Mouse (Mus musculus): ENCODE results near the gene Fn1. TPM values are rescaled to one million over a fixed set of nuclear protein-coding genes. Genes with fewer than 3 reads are reported as not detected.

Fn1 gene
- polyA plus RNA-seq, 1 experiment = 44.6 TPM

- no peak overlapping the region for H3K27ac ChIP-seq (ENCODE audit: insufficient read depth, low read length)
- H3K4me1 ChIP-seq (ENCODE audit: control insufficient read depth, insufficient read depth, low read length) = no peaks in the 10 kb centered on the region
- no peak for TF ChIP-seq POLR2A (IDR thresholded peaks at IDR 0.05; ENCODE audit: extremely low read depth, insufficient read depth, low read length)
- TF ChIP-seq CTCF (IDR thresholded peaks at IDR 0.05; ENCODE audit: extremely low read depth, insufficient read depth, low read length) = no peak
- no peak overlapping the region for H3K4me3 ChIP-seq (ENCODE audit: insufficient read depth, low read length)
Observed at GRCm38 (mm10) chr1:71612256-71612655, 40.7 kb downstream of the Fn1 start.

- Histone ChIP-seq H3K27ac (ENCODE audit: insufficient read depth, low read length) (no peak overlapping the region), H3K4me1 (ENCODE audit: control insufficient read depth, insufficient read depth, low read length) (no peaks in the 10 kb centered on the region), H3K4me3 (ENCODE audit: insufficient read depth, low read length) (no peak overlapping the region)
- TF ChIP-seq CTCF (IDR thresholded peaks at IDR 0.05; ENCODE audit: extremely low read depth, insufficient read depth, low read length) = no peak
- no peak for TF ChIP-seq POLR2A (IDR thresholded peaks at IDR 0.05; ENCODE audit: extremely low read depth, insufficient read depth, low read length)
Observed at GRCm38 (mm10) chr1:71609916-71610315, 43.1 kb downstream of the Fn1 start.

- H3K4me1 ChIP-seq (ENCODE audit: control insufficient read depth, insufficient read depth, low read length) = no peaks in the 10 kb centered on the region
- TF ChIP-seq CTCF (IDR thresholded peaks at IDR 0.05; ENCODE audit: extremely low read depth, insufficient read depth, low read length) (no peak), POLR2A (IDR thresholded peaks at IDR 0.05; ENCODE audit: extremely low read depth, insufficient read depth, low read length) (no peak)
- no peak overlapping the region for H3K27ac ChIP-seq (ENCODE audit: insufficient read depth, low read length)
- H3K4me3 ChIP-seq (ENCODE audit: insufficient read depth, low read length) = no peak overlapping the region
Observed at GRCm38 (mm10) chr1:71609057-71609775, 43.8 kb downstream of the Fn1 start.

- Histone ChIP-seq H3K27ac (ENCODE audit: insufficient read depth, low read length) (no peak overlapping the region), H3K4me3 (ENCODE audit: insufficient read depth, low read length) (no peak overlapping the region), H3K4me1 (ENCODE audit: control insufficient read depth, insufficient read depth, low read length) (no peaks in the 10 kb centered on the region)
- TF ChIP-seq POLR2A (IDR thresholded peaks at IDR 0.05; ENCODE audit: extremely low read depth, insufficient read depth, low read length) = no peak
- TF ChIP-seq CTCF (IDR thresholded peaks at IDR 0.05; ENCODE audit: extremely low read depth, insufficient read depth, low read length) = no peak
Observed at GRCm38 (mm10) chr1:71606600-71607325, 46.2 kb downstream of the Fn1 start.

- Histone ChIP-seq H3K27ac (ENCODE audit: insufficient read depth, low read length) (no peak overlapping the region), H3K4me1 (ENCODE audit: control insufficient read depth, insufficient read depth, low read length) (no peaks in the 10 kb centered on the region)
- no peak for TF ChIP-seq POLR2A (IDR thresholded peaks at IDR 0.05; ENCODE audit: extremely low read depth, insufficient read depth, low read length)
- TF ChIP-seq CTCF (IDR thresholded peaks at IDR 0.05; ENCODE audit: extremely low read depth, insufficient read depth, low read length) = no peak
Observed at GRCm38 (mm10) chr1:71605751-71606150, 47.2 kb downstream of the Fn1 start.

GRCm38 (mm10) chr1:71595365-71595764, 57.6 kb downstream of the Fn1 start:
- Histone ChIP-seq H3K4me3 (ENCODE audit: insufficient read depth, low read length) (no peak overlapping the region), H3K27ac (ENCODE audit: insufficient read depth, low read length) (no peak overlapping the region), H3K4me1 (ENCODE audit: control insufficient read depth, insufficient read depth, low read length) (no peaks in the 10 kb centered on the region)
- TF ChIP-seq POLR2A (IDR thresholded peaks at IDR 0.05; ENCODE audit: extremely low read depth, insufficient read depth, low read length) = no peak
- no peak for TF ChIP-seq CTCF (IDR thresholded peaks at IDR 0.05; ENCODE audit: extremely low read depth, insufficient read depth, low read length)

More at GRCm38 (mm10) chr1:71605751-71606150, 47.2 kb downstream of the Fn1 start:
- no peak overlapping the region for H3K4me3 ChIP-seq (ENCODE audit: insufficient read depth, low read length)

- no peak for TF ChIP-seq POLR2A (IDR thresholded peaks at IDR 0.05; ENCODE audit: extremely low read depth, insufficient read depth, low read length)
- no peak for TF ChIP-seq CTCF (IDR thresholded peaks at IDR 0.05; ENCODE audit: extremely low read depth, insufficient read depth, low read length)
- no peaks in the 10 kb centered on the region for H3K4me1 ChIP-seq (ENCODE audit: control insufficient read depth, insufficient read depth, low read length)
- H3K4me3 ChIP-seq (ENCODE audit: insufficient read depth, low read length) = no peak overlapping the region
- H3K27ac ChIP-seq (ENCODE audit: insufficient read depth, low read length) = no peak overlapping the region
Observed at GRCm38 (mm10) chr1:71594268-71594667, 58.7 kb downstream of the Fn1 start.

GRCm38 (mm10) chr1:71593184-71593583, 59.8 kb downstream of the Fn1 start:
- TF ChIP-seq POLR2A (IDR thresholded peaks at IDR 0.05; ENCODE audit: extremely low read depth, insufficient read depth, low read length) = no peak
- TF ChIP-seq CTCF (IDR thresholded peaks at IDR 0.05; ENCODE audit: extremely low read depth, insufficient read depth, low read length) = no peak
- no peaks in the 10 kb centered on the region for H3K4me1 ChIP-seq (ENCODE audit: control insufficient read depth, insufficient read depth, low read length)
- H3K27ac ChIP-seq (ENCODE audit: insufficient read depth, low read length) = no peak overlapping the region
- H3K4me3 ChIP-seq (ENCODE audit: insufficient read depth, low read length) = no peak overlapping the region

GRCm38 (mm10) chr1:71590038-71590437, 63.0 kb downstream of the Fn1 start:
- Histone ChIP-seq H3K4me3 (ENCODE audit: insufficient read depth, low read length) (no peak overlapping the region), H3K4me1 (ENCODE audit: control insufficient read depth, insufficient read depth, low read length) (no peaks in the 10 kb centered on the region), H3K27ac (ENCODE audit: insufficient read depth, low read length) (no peak overlapping the region)
- TF ChIP-seq CTCF (IDR thresholded peaks at IDR 0.05; ENCODE audit: extremely low read depth, insufficient read depth, low read length) (no peak), POLR2A (IDR thresholded peaks at IDR 0.05; ENCODE audit: extremely low read depth, insufficient read depth, low read length) (no peak)

- TF ChIP-seq POLR2A (IDR thresholded peaks at IDR 0.05; ENCODE audit: extremely low read depth, insufficient read depth, low read length) = no peak
- TF ChIP-seq CTCF (IDR thresholded peaks at IDR 0.05; ENCODE audit: extremely low read depth, insufficient read depth, low read length) = no peak
- H3K4me1 ChIP-seq (ENCODE audit: control insufficient read depth, insufficient read depth, low read length) = no peaks in the 10 kb centered on the region
- H3K4me3 ChIP-seq (ENCODE audit: insufficient read depth, low read length) = no peak overlapping the region
Observed at GRCm38 (mm10) chr1:71586658-71587057, 66.3 kb downstream of the Fn1 start.

More at GRCm38 (mm10) chr1:71586658-71587057, 66.3 kb downstream of the Fn1 start:
- H3K27ac ChIP-seq (ENCODE audit: insufficient read depth, low read length) = no peak overlapping the region
